In the genomic region with DNA sequence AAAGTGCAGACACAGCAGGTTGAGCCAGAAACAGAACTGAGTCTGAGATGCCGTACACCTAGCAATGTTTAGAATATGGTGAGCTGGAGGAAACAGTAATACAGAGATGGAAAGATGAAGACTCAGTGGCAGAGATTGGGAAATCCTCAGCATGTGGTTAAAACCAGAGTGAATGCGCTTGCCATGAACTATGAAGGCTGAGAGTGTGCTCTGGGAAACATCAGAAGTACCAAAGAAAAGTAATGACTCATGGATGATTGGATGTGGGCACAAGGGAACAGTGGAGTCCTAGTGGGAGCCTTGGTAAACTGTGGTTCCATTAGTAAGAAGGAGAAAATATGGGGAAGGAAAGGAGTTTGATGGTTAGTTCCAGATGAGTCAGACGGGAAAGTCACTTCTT, we compare ENCODE assay signal across 16 mouse cellular contexts.
"Had no signal": no experiment of that assay in that cellular context is flagged by ENCODE, and none has a peak within 500 bp of the region (broad histone marks: within the 10 kb centered on the region; RNA-seq: fewer than 3 reads in every experiment).

No protein-coding gene starts in this region.

- H3K4me1 ChIP-seq: liver, embryonic 13.5 days; midbrain, embryonic 12.5 days; midbrain, embryonic 15.5 days; stomach, embryonic 15.5 days had no signal

- H3K36me3 ChIP-seq: kidney, embryonic 15.5 days; liver, embryonic 13.5 days; midbrain, embryonic 12.5 days; midbrain, embryonic 15.5 days; neural tube, embryonic 13.5 days; stomach, embryonic 15.5 days had no signal

- H3K9me3 ChIP-seq: kidney, embryonic 15.5 days; liver, embryonic 13.5 days; midbrain, embryonic 12.5 days; midbrain, embryonic 15.5 days; neural tube, embryonic 13.5 days; stomach, embryonic 15.5 days had no signal

- H3K27me3 ChIP-seq: kidney, embryonic 15.5 days; liver, embryonic 13.5 days; midbrain, embryonic 12.5 days; midbrain, embryonic 15.5 days; neural tube, embryonic 13.5 days; stomach, embryonic 15.5 days had no signal

- ATAC-seq: midbrain, embryonic 15.5 days had no signal

- H3K4me3 ChIP-seq: kidney, embryonic 15.5 days; left cerebral cortex, adult 2 months; liver, embryonic 13.5 days; midbrain, embryonic 12.5 days; midbrain, embryonic 15.5 days; neural tube, embryonic 13.5 days; stomach, embryonic 15.5 days had no signal

- DNase-seq: kidney, postnatal 10 days; kidney, postnatal 36 days; layer of hippocampus, postnatal 36 days; liver, embryonic 13.5 days; lung, adult 2 months; lung, postnatal 14 days; lung, postnatal 4 days; retina, postnatal 1 day; right cerebral cortex, postnatal 25 days; thymus, postnatal 36 days had no signal

- H3K27ac ChIP-seq: kidney, embryonic 15.5 days; left cerebral cortex, adult 2 months; liver, embryonic 13.5 days; midbrain, embryonic 12.5 days; midbrain, embryonic 15.5 days; neural tube, embryonic 13.5 days; stomach, embryonic 15.5 days had no signal
